Mouse (Mus musculus) activated CD4-positive, CD25-positive, alpha-beta regulatory T cell, adult 4 months (primary cell): ENCODE measurements at regions not wholly inside any gene's neighbourhood (a gene's known extent, or its start where the extent isn't known, plus 50 kb on each side); places are given as distances from the start of the nearest gene placed in this dataset.

Source experiments
- ATAC-seq: one replicate; pipeline ENCODE4 v1.8.0; 2017

GRCm38 (mm10) chr13:6446976-6447375 lies 101.0 kb upstream of the Pitrm1 start:
- ATAC-seq: no peak

GRCm38 (mm10) chr13:6461363-6461762 lies 86.6 kb upstream of the Pitrm1 start:
- ATAC-seq: no peak

- no peak for ATAC-seq
Observed at GRCm38 (mm10) chr13:6465911-6466419, 82.0 kb upstream of the Pitrm1 start.

- ATAC-seq: peak; percentile 24
Observed at GRCm38 (mm10) chr13:6469446-6470227, 78.3 kb upstream of the Pitrm1 start.

DNA sequence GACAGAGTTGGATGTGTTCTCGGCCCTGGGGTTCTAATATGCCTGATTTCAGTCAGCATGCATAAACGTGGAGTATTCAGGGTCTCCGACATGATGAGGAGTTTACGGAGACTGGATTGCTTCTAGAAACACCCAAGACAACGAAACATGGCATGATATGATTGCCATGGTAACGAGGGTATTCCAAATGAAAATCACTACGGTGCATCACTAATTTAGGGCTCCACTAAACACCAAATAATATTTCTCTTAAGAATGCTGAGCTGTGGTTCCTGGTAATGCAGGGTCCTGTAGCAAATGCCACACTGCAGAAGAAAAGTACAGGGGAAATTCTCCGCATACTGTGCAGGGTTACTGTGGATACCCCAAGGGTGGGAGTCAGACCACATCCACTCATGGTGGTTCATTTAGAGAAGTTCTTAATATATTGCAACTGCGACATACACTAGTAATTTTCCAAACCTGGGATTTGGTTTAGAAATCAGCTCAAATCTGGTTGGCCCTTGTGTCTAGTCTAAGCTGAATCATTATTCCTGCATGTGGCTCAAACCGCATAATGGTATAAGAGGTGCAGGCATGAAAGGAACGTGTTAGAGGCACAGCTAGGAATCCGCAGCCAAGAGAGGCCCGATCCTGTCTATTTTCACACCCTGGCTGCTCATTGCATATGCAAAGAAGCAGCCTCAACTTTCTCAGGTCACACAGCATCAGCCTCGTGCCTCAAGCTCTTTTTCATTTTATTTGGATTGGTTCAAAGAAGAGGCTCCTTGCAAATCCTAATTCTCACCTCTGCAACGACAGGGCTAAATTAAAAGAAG lies 77.5 kb upstream of the Pitrm1 start:
- ATAC-seq: no peak

DNA sequence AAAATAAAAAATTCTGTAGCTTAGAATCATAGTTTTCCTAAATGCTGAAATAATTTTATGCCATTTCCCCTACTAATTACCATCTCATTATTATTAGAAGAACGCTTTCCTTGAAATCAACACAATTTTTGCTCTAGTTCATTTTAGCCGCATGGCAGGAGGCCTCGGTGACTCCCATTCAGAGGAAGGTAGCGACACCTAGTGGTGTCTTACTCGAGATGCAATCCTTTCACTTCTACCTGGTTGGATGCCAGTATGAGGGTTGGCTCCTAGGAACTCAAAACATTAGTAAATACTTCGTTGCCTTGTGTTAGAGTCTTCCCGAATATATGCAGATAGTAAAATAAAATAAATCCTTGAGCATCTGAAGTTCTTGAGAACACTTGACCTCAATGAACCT lies 76.3 kb upstream of the Pitrm1 start:
- peak; percentile 84 for ATAC-seq

GRCm38 (mm10) chr13:6473401-6474190 lies 74.4 kb upstream of the Pitrm1 start:
- ATAC-seq: no peak

GRCm38 (mm10) chr13:6479667-6480066 lies 68.3 kb upstream of the Pitrm1 start:
- no peak for ATAC-seq

DNA sequence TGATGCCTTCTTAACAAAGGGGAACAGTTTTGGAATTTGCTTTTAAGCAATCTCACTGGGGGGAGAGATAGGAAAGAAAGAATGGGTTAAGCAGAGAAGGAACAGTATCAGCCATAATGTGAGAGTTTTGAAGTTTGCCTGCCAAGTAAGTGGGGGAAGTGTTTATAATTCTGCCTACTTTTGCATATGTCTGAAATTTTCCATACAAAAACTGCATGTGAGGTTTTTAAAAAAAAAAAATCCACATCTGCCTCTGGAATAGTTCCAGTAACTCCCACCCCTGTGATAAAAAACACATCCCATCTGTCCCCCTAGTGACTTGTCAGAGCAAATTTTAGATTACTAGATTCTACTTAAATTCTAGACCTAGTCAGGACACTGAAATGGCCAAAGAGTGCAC lies 63.5 kb upstream of the Pitrm1 start:
- no peak for ATAC-seq

DNA sequence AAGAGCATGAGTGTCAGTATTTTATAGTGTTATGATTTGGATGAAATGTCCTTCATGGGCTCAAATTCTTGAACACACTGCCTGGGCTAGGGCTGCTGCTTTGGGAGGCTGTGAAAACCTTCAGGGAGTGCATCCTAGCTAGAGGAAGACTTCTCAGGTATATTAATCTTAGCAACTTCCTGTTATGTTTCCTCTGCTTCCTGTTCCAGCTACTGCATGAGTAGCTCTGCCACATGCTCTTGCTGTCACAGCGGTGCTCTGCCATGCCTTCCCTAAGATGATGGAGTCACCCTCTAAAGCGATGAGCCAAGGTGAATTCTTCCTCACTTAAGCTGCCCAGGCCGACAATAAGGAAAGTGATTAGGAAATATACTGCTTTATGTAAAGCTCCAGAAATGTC lies 60.1 kb upstream of the Pitrm1 start:
- ATAC-seq: no peak

GRCm38 (mm10) chr13:6492916-6493619 lies 54.9 kb upstream of the Pitrm1 start:
- no peak for ATAC-seq
